Mouse (Mus musculus) thymus, adult 2 months (tissue): ENCODE data around the gene Fam184a.
"Not testable (repeated sequence)": the region's sequence is repeated elsewhere in the genome, so short reads cannot be mapped to it uniquely, and the experiment has no call there.

Source experiments
- CTCF ChIP-seq: fragments of 200-500 bp; IDR thresholded peaks from 2 replicates; pipeline ENCODE4 v1.5.1; 2012; ENCODE audit warnings: mild to moderate bottlenecking, control low read depth, low read length, moderate library complexity, borderline replicate concordance; ENCODE audit not compliant: control insufficient read depth, poor library complexity, insufficient read depth; ENCODE audit errors: extremely low read depth
- POLR2A ChIP-seq: fragments of 200-500 bp; IDR thresholded peaks from 2 replicates; pipeline ENCODE4 v1.6.1; 2012; ENCODE audit warnings: mild to moderate bottlenecking, low read length, control low read depth, moderate library complexity; ENCODE audit not compliant: control insufficient read depth, poor library complexity, insufficient read depth; ENCODE audit errors: extremely low read depth

GRCm38 (mm10) chr10:53630339-53630738, 120.6 kb downstream of the Fam184a start, which contains the start of gene Mcm9:
- not testable (repeated sequence) for TF ChIP-seq CTCF, POLR2A
